Mouse (Mus musculus): ENCODE measurements at regions not wholly inside any gene's neighbourhood (a gene's known extent, or its start where the extent isn't known, plus 50 kb on each side); places are given as distances from the start of the nearest gene placed in this dataset.

DNA sequence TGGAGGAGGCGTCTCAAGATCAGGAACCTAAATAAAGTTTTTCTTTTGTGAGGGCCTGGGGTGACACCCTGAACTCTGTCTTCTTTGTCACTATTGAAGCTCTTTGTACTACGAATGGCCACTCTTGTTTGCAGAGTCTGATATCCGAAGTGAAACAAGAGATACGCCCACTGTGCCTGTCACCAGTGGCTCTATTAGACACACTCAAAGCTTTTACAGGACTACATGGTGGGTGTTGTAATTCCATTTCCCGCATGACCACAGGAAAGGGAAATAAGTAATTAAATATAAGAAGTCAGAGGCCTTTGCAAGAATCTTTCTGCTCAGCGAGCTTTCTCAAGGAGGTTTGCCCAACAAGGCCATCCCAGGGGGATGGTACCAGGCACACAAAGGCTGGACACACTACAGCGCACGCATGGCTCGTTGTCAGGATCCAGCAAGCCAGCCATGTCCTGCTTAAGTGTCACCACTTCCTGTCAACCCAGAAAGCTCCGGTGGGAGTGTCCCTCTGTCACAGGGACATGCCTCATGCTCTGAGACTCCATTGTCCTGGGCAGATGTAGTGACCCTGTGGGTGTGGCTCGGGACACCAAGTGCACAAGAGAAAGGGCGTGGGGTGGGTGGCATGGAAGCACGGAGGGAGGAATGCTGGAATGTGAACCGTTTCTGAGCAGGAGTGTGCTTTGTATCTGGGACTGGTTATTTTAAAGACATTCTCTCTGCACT is 434.0 kb downstream of the Irx1 start:
- ATAC-seq: no peak
- Histone ChIP-seq H3K4me2 (no peak overlapping the region), H3K4me1 (no peaks in the 10 kb centered on the region), H3K9me3 (replicated peaks) (no peaks in the 10 kb centered on the region), H3K4me3 (no peak overlapping the region), H3K27me3 (no peaks in the 10 kb centered on the region), H3K36me3 (ENCODE audit: poor library complexity, severe bottlenecking) (no peaks in the 10 kb centered on the region), H3K9ac (no peak overlapping the region), H3K27ac (no peak overlapping the region)
- WGBS: 40% methylated on average over 14 of the region's 14 CpGs

DNA sequence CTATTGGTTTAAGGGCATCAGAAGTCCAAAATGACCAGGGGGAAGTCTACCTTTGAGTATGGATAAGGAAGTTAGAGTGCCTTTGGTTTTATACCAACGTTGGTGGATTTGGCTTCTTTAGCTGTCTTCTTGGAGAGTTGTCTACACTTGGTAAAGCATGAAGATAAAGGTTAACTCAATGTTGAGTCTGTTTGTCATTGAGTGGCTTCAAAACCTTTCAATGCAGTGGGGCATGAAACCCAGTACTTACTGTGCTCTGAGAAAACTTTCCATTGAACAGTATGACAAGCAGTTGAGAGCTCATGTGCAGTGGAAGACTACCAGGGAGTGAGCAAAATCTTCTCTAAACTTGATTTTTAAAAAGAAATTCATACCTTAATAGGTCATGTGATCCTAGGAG is 445.7 kb downstream of the Irx1 start:
- no peak overlapping the region for H3K9ac ChIP-seq
- 91% methylated on average over 1 of the region's 1 CpGs for WGBS
- ATAC-seq: no peak
- no peak overlapping the region for H3K4me2 ChIP-seq
- H3K36me3 ChIP-seq (ENCODE audit: poor library complexity, severe bottlenecking): no peaks in the 10 kb centered on the region
- H3K4me1 ChIP-seq: 0 out of 2 replicates have a peak, but pooled peaks cover 5% of the 10 kb centered on the region
- no peaks in the 10 kb centered on the region for H3K9me3 ChIP-seq (replicated peaks)
- no peak overlapping the region for H3K27ac ChIP-seq
- no peaks in the 10 kb centered on the region for H3K27me3 ChIP-seq
- no peak overlapping the region for H3K4me3 ChIP-seq

DNA sequence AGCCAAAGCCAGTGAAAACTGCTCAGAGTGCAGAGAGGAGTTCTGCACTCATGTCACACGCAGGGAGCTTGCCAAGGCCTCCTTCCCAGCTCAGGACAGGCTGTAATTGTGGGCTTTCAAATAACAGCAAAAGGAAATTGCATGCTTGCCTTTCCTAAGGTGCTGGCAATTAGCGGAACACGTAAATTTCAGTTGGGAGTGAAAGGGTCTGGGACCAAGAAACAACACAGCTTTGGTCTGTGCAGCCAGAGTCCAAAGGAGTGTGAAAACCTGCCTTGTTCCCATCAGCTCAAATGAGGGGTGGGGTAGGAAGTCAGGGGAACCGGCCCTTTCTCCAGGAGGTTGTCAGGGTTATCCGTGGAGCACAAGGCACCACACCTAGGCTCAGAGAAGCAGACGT is 450.3 kb downstream of the Irx1 start:
- H3K4me1 ChIP-seq: peaks cover 16% of the 10 kb centered on the region; the same call in 1 of the 2 replicates
- WGBS: 43% methylated on average over 6 of the region's 6 CpGs
- H3K36me3 ChIP-seq (ENCODE audit: poor library complexity, severe bottlenecking): no peaks in the 10 kb centered on the region
- H3K4me2 ChIP-seq: no peak overlapping the region
- peaks cover 24% of the 10 kb centered on the region for H3K27me3 ChIP-seq
- no peaks in the 10 kb centered on the region for H3K9me3 ChIP-seq (replicated peaks)
- peak; percentile 33; the same call in 1 of the 2 replicates for ATAC-seq
- no peak overlapping the region for H3K4me3 ChIP-seq
- no peak overlapping the region for H3K27ac ChIP-seq
- no peak overlapping the region for H3K9ac ChIP-seq

DNA sequence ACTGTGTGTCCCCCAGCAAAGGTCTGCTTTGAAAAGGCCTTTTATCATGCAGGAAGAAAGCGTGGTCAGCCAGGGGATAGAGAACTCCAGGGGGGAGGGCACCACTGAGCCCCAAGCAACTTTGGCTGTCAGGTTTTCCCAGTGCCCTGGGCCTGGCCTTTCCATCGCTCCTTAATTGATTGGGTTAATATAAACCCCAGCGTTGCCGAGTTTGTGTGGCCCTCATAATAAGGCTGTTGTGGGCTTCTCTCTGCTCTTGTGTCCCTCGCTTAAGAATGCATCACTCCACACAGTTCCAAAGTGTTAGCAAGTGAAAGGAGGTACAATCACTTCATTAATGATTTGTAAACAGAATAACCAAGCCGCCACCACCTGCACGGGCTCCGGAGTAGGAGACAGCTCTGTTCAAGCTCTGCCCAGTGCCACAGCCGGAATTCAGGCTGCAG is 455.5 kb downstream of the Irx1 start:
- peaks cover 41% of the 10 kb centered on the region for H3K27me3 ChIP-seq
- H3K4me2 ChIP-seq: peak overlapping the region; percentile 51; the same call in 1 of the 2 replicates
- no peaks in the 10 kb centered on the region for H3K9me3 ChIP-seq (replicated peaks)
- peak; percentile 74 for ATAC-seq
- H3K4me3 ChIP-seq: no peak overlapping the region
- peaks cover 28% of the 10 kb centered on the region for H3K4me1 ChIP-seq
- H3K9ac ChIP-seq: no peak overlapping the region
- H3K36me3 ChIP-seq (ENCODE audit: poor library complexity, severe bottlenecking): no peaks in the 10 kb centered on the region
- H3K27ac ChIP-seq: peak overlapping the region; percentile 69
- 6% methylated on average over 9 of the region's 9 CpGs for WGBS

DNA sequence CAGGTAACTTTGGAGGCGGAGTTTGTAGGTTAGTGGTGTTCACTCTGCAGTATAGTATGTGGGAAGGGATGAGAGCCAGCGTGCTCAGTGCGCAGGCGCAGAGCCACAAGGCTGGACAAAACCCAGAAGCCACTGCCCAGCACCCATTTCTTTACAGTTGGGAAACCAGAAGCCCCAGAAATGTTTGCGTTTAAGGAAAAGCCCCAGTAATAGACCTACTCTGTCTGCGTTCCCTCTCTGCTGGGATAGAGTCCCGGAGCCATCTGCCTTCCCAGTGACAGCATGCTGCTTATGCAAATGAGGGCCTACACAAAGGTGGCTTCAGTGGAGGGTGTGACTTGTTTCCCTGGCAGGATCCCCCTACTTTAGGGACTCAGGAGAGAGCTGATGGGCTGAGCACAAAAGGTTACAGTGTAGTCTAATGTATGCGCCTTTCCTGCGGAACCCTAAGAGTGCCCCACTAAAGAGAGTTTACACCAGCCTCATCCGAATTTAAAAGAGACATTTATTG is 456.0 kb downstream of the Irx1 start:
- H3K4me3 ChIP-seq: 0 out of 2 replicates have a peak overlapping the region, but pooled peaks have one; percentile 15
- H3K27ac ChIP-seq: peak overlapping the region; percentile 69
- no peaks in the 10 kb centered on the region for H3K36me3 ChIP-seq (ENCODE audit: poor library complexity, severe bottlenecking)
- H3K9ac ChIP-seq: no peak overlapping the region; the same call in 1 of the 2 replicates
- no peaks in the 10 kb centered on the region for H3K9me3 ChIP-seq (replicated peaks)
- ATAC-seq: peak; percentile 92
- 1% methylated on average over 10 of the region's 10 CpGs for WGBS
- peaks cover 25% of the 10 kb centered on the region for H3K4me1 ChIP-seq
- peaks cover 41% of the 10 kb centered on the region for H3K27me3 ChIP-seq
- peak overlapping the region; percentile 51 for H3K4me2 ChIP-seq

DNA sequence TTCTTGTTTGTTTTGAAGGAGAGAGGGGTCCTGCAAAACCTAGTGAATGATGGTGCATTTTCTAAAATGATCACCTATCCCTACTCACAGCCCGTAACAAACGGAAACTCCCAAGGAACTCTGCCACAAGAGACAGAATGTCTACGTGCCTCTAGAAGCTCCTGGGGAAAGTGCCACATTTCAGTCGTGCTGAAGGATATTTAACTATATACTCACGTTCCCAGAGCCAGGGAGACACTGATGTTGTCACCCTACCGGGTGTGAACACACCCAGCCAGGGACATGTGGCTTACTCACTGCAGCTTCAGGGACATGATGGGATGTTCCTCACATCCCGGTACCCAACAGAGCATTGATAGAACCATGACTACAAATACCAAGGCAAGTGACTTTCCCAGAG is 456.7 kb downstream of the Irx1 start:
- 0 out of 2 replicates have a peak, but pooled peaks have one; percentile 7 for ATAC-seq
- H3K4me3 ChIP-seq: no peak overlapping the region
- H3K4me2 ChIP-seq: peak overlapping the region; percentile 51
- H3K36me3 ChIP-seq (ENCODE audit: poor library complexity, severe bottlenecking): no peaks in the 10 kb centered on the region
- H3K4me1 ChIP-seq: peaks cover 22% of the 10 kb centered on the region
- H3K9me3 ChIP-seq (replicated peaks): no peaks in the 10 kb centered on the region
- 0 out of 2 replicates have a peak overlapping the region, but pooled peaks have one; percentile 69 for H3K27ac ChIP-seq
- no peak overlapping the region for H3K9ac ChIP-seq
- peaks cover 41% of the 10 kb centered on the region for H3K27me3 ChIP-seq
- 35% methylated on average over 7 of the region's 7 CpGs for WGBS

DNA sequence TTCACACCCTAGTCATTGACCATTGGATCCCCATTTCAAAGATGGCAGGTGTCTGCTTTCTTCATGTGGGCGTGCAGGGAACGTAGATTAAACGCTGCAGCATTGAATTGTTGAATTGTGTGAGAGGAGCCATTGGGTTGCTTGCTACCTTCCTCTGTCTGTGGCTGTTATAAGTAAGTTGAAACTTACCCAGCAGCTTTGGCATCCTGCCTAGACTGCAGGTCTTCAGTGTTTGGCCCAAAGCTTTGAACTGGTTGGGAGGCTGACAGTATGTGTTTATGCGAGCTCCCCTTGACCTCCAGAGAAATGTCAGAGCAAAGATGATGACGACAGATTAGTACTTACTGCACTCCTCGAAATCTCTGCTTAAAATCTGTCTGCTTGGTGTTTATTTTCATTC is 473.8 kb downstream of the Irx1 start:
- no peak overlapping the region for H3K27ac ChIP-seq
- H3K36me3 ChIP-seq (ENCODE audit: poor library complexity, severe bottlenecking): no peaks in the 10 kb centered on the region
- no peak overlapping the region for H3K4me2 ChIP-seq
- H3K9ac ChIP-seq: no peak overlapping the region
- H3K4me3 ChIP-seq: no peak overlapping the region
- 83% methylated on average over 6 of the region's 6 CpGs for WGBS
- H3K4me1 ChIP-seq: no peaks in the 10 kb centered on the region
- H3K27me3 ChIP-seq: no peaks in the 10 kb centered on the region
- no peaks in the 10 kb centered on the region for H3K9me3 ChIP-seq (replicated peaks)
- ATAC-seq: no peak

DNA sequence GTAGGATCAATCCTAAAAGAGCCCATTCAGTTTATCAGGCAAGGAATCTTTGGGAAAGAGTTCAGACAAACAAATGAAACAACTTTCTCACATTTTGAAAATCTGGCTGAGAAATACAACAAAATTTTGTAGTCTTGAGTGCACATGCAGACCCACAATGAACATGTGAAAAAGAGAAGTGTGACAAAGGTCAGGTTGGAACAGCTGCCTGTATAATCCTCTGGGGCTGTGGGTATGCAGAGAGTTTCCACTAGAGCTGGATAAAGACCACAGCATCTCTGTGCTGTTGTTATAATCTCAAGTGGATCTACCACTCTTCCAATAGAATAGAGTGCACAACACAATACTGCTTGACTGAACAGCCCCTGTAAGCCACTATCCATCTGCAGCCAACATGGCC is 482.3 kb downstream of the Irx1 start:
- no peak overlapping the region for H3K9ac ChIP-seq
- H3K4me3 ChIP-seq: no peak overlapping the region
- no peaks in the 10 kb centered on the region for H3K27me3 ChIP-seq
- no peaks in the 10 kb centered on the region for H3K36me3 ChIP-seq (ENCODE audit: poor library complexity, severe bottlenecking)
- no peak overlapping the region for H3K4me2 ChIP-seq
- no peak overlapping the region for H3K27ac ChIP-seq
- ATAC-seq: no peak
- H3K9me3 ChIP-seq (replicated peaks): no peaks in the 10 kb centered on the region; the same call in 1 of the 2 replicates
- no peaks in the 10 kb centered on the region for H3K4me1 ChIP-seq

DNA sequence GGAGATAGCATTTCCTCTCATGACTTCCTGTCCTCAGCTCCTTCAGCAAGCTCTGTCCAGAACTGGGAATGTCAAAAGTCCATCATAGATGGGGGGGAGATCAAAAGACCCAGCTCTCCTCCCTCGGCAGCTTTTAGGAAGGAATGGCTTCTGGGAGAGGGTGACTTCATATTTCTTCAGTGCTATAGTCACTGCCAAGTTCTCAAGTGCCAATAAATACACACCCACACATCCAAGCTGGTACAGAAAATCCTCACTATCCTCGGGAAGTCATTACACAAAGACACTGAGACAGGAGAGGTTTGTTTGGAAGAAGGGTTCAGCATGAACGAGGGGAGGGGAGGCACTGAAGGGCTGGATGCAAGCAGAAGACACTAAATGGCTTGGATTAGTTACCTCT is 502.0 kb downstream of the Irx1 start:
- Histone ChIP-seq H3K9ac (no peak overlapping the region), H3K27me3 (peaks cover 48% of the 10 kb centered on the region), H3K27ac (no peak overlapping the region), H3K4me2 (no peak overlapping the region), H3K4me1 (peaks cover 12% of the 10 kb centered on the region), H3K4me3 (no peak overlapping the region), H3K36me3 (ENCODE audit: poor library complexity, severe bottlenecking) (no peaks in the 10 kb centered on the region), H3K9me3 (replicated peaks) (no peaks in the 10 kb centered on the region)
- no peak for ATAC-seq
- WGBS: 78% methylated on average over 3 of the region's 3 CpGs

DNA sequence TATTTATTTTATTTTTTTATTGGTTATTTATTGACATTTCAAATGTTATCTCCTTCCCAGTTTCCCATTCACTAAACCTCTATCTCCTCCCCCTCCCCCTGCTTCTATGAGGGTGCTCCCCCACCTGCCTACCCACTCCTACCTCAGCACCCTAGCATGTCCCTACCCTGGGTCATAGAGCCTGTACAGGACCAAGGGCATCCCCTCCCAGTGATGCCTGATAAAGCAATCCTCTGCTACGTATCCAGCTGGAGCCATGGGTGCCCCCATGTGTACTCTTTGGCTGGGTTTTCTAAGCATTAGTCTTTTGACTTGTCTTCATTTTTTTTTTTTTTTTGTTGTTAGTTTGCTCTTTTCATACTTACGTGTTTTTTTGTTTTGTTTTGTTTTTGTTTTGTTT is 502.9 kb downstream of the Irx1 start:
- Histone ChIP-seq H3K36me3 (ENCODE audit: poor library complexity, severe bottlenecking) (no peaks in the 10 kb centered on the region), H3K27ac (no peak overlapping the region), H3K27me3 (peaks cover 58% of the 10 kb centered on the region), H3K4me1 (peaks cover 12% of the 10 kb centered on the region), H3K9ac (no peak overlapping the region), H3K9me3 (replicated peaks) (no peaks in the 10 kb centered on the region), H3K4me2 (no peak overlapping the region), H3K4me3 (no peak overlapping the region)
- WGBS: 86% methylated on average over 2 of the region's 2 CpGs
- no peak for ATAC-seq

DNA sequence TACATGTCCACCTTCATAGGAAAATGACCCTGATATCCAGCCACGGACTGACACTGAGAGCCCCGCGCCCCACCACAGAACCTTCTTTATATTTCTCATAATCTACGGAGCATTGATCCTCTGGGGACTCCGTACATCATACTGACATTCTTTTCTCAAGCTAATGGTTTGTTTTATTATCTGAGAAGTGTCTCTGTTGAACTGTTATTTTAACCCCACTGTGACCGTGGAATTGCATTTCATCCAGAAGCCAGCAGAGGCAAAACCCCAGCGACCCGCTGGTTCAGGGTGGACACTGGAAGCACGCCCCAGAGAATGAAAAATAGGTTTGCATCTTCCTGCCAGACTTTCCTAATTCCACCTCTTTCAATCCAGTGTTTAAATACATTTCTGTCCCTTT is 503.4 kb downstream of the Irx1 start:
- no peak overlapping the region for H3K9ac ChIP-seq
- no peaks in the 10 kb centered on the region for H3K9me3 ChIP-seq (replicated peaks)
- no peak overlapping the region for H3K4me2 ChIP-seq
- H3K36me3 ChIP-seq (ENCODE audit: poor library complexity, severe bottlenecking): no peaks in the 10 kb centered on the region
- ATAC-seq: no peak
- H3K27me3 ChIP-seq: peaks cover 62% of the 10 kb centered on the region
- no peak overlapping the region for H3K27ac ChIP-seq
- WGBS: 62% methylated on average over 9 of the region's 9 CpGs
- H3K4me1 ChIP-seq: peaks cover 12% of the 10 kb centered on the region
- no peak overlapping the region for H3K4me3 ChIP-seq

DNA sequence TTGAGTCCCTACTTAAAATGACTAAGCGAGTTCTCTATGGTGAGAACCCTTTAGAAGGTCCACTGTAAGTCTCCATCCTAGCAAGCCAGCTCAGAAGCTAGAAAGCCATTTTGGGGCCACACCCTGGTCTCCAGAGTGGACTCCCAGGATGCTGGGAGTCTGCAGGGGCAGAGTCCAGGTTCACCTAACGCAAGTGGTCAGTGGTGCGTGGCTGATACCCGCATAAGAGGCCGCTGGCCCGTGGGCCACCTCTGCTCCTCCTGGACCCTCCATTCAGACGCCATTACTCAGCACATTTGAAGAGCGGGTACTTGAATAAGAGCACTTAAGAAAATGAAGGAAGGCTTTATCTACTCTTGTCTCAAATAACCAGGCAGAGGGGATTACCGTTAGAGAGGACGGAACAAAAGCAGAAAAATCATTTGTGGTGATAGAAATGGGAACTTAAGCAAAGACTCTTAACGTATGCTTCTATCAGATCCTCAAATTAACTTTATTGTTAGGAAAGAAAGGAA is 504.4 kb downstream of the Irx1 start:
- no peaks in the 10 kb centered on the region for H3K9me3 ChIP-seq (replicated peaks)
- peak overlapping the region; percentile 15; the same call in 1 of the 2 replicates for H3K4me3 ChIP-seq
- peak; percentile 63 for ATAC-seq
- peaks cover 12% of the 10 kb centered on the region for H3K4me1 ChIP-seq
- 6% methylated on average over 11 of the region's 11 CpGs for WGBS
- peaks cover 65% of the 10 kb centered on the region for H3K27me3 ChIP-seq
- H3K4me2 ChIP-seq: peak overlapping the region; percentile 52
- H3K36me3 ChIP-seq (ENCODE audit: poor library complexity, severe bottlenecking): no peaks in the 10 kb centered on the region
- H3K9ac ChIP-seq: 0 out of 2 replicates have a peak overlapping the region, but pooled peaks have one; percentile 23
- no peak overlapping the region for H3K27ac ChIP-seq
